Mouse (Mus musculus): ENCODE data around the gene Pacrg.

The Pacrg gene

DNA sequence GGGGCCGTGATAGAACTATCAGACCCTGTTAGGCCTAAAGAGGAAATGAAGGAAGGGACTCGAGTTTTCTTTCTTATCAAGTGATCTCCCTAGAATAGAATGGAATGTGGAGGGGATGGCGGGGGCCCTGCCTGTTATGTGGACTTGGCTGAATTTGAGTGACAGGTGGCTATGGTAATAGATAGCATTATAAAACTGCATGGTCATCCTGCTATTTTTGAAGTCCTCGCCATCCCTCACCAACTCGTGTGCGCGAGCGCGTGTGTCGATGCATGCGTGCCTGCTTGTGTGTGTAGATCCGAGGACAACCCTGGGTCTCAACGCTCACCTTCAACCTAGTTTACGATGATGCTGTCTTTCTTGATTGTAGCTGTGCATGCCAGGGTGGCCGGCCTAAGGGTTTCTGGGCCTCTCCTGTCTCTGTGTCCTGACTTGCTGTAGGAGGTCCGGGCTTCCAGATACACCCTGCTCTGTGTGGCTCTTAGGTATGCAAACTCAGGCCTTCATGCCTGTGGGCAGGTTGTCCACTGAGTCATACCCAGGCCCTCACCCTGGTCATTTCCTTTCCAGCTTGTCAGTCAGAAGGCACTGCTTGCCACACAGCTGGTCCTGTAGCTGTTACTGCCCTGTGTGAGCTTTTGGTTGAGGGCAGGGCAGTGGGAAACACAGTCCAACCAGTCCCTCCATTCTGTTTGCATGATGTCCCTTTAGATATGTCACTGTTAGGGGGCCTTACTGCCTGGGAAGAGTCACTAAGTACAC lies 287.6 kb downstream of the Pacrg start:
- in situ Hi-C loops (cut with MboI, MseI), result no loop called here

DNA sequence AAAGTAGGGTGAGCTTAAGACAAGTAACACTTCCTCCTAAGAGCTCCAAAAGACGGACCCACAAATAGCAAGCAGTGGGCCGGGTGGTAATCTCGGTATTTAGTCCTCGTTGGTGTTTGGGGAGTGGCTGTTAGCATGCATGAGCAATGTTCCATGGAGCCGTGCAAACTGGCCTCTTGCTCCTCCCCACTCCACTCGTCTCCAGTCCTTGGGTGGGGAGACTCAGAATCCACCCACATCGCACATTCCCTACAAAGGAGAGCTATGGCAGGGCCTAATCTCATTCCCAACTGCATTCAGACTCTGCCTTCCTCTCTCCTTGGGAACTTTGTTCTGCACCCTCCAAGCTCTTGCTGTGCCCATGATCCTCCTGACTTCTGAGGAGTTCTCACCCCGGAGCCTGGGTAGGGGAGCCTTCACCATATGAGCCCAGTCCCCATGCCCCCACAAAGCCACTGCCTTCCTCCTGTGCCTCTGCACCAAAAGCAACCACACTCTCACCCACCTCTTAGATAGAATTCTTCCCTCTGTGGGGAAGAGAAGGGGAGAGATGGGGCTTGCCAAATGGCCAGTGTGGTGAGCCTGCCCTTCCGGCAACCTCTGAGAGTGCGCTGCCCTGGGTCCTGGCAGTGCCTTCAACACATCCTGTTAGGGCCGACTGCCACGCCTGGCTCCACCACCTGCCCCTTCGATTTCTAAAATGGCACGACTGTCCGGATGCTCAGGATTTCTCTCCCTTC lies 289.2 kb downstream of the Pacrg start:
- in situ Hi-C loops (cut with MboI, MseI), result no loop called here

DNA sequence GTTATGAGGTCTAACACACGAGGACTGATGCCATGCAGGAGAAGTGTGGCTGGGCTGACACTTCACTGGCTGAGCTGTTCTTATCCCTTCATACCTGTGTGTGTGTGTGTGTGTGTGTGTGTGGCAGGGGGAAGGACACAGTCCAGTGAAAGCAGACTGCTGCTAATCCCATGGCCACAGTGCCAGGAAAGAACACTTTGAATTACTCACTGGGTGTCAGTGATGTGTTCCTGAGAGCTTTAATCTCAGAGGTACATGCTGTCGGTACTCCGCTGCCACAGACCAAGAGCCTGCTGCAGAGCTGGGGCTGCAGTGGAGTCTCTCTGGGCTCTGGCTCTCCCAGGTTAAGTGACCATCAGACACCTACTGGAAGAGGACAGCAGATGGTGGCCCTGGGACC lies 290.3 kb downstream of the Pacrg start:
- in situ Hi-C loops (cut with MboI, MseI), result no loop called here

DNA sequence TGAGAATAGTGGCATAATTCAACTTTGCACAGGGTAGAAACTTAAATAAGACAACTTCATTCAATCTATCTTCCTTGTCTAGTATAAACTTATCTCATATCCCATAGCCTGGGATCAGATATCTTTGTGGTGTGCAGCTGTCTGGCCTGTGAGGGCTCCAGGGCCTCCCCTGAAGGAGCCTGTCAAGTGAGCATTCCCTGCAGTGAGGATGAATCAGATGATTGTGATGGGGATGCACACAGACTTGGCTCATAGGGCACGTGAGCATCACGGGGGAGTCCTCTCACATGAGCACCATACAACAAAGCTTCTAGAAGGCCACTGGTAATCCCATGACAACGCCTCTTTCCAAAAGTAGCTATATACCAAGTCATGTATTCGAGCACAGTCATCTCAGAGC lies 291.1 kb downstream of the Pacrg start:
- in situ Hi-C loops (cut with MboI, MseI), result no loop called here

DNA sequence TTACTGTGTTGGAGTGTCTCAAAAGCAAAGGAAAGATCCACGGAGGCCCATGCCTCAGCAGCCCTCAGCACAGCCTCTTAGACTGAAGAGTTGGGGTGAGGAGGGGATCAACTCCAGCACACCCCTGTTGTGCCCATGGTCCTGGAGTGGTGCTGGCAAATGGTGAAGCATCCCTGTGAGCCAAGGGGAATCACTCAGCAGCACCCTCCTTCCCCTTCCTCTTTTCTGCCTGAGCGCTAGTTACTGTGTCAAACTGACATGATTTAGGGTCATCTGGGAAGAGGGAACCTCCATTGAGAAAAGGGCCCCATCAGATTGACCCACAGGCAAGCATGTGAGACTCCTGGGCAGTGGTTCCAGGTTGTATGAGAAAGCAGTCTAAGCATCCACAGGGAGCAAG lies 299.3 kb downstream of the Pacrg start:
- in situ Hi-C loops (cut with MboI, MseI), result no loop called here

DNA sequence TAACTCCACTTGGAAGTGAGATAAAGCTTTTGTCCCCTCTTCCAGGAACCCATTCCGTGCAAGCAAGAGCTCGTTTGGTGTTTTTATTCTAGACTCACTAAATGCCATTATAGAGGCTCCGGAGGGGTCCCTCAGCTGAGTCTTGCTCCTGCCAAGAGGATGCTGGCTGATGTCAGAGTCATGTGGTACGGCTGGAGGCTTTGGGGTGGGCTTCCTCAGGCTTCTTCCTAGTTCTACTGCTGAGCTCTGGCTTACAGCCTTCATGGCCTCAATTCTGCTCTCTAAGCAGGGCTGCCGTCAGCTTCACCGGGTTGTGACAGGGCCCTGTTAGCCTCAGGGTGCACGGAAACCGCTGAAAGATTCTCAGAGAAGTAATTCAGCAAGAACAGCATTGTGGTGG lies 305.9 kb downstream of the Pacrg start:
- in situ Hi-C loops (cut with MboI, MseI), result no loop called here

DNA sequence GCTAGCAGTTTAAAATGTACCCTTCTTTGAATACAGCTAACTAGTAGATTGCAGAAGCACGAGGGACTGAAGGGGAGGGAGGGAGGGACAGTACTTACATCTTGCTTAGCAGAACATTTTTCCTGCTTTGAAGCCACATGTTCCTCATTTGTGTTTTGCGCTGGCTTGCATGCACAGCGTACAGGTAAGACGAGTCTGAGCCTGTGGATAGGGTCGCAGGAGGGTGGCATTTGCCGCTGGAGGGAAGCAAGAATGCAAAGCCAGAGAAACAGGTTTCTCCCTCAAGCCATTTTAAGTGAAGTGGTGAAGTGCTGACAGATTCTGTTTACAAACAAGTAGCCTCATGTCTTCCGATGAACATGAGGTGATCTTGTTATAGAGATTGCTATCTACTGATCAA lies 306.6 kb downstream of the Pacrg start:
- in situ Hi-C loops (cut with MboI, MseI), result no loop called here

DNA sequence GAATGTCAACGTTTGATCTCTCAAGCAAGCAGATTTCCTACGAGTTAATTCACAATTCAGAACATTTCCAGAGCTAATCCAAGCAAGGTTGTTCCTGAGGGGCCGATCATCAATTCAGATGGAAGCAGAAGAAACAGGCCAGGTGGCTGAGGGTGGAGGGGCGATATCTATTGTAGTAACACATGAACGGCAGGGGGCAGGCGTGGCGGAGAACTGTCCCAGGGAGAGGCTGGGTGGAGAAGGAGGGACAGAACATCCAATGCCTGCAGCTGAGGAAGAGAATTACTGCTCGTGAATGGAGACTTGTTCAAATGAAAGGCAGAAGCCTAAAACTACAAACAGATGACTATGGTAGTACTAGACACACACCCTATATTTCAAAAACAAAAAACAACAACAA lies 309.1 kb downstream of the Pacrg start:
- in situ Hi-C loops (cut with MboI, MseI), result no loop called here

DNA sequence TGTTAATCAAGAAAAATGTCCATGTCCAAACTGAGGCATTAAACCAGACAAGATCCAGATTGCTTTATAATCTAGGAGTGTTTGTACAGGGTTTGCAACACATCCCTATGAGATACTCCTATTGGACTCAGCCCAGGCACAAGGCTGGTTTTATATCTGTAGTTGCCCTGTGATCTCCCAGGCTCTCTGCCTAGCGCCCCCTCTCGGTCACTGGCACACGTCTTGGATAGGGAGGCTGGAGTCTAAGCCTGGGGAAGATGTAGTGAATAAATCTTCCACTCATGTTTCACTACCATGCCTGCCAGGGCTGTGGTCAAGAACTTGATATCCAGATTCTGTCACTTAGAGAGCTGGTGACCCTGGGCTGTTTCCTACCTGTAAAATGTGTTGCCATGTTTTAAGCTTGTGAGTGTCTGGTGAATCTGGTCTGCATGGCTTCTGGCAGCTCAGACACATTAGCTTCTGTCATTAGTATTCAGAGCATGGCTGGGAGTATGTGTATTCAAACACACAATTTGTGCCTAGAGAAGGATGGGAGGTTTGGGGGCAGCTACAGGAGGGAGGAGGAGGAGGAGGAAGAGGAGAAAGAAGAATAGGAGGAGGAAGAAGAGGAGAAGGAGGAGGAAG lies 310.7 kb downstream of the Pacrg start:
- in situ Hi-C loops (cut with MboI, MseI), result no loop called here

DNA sequence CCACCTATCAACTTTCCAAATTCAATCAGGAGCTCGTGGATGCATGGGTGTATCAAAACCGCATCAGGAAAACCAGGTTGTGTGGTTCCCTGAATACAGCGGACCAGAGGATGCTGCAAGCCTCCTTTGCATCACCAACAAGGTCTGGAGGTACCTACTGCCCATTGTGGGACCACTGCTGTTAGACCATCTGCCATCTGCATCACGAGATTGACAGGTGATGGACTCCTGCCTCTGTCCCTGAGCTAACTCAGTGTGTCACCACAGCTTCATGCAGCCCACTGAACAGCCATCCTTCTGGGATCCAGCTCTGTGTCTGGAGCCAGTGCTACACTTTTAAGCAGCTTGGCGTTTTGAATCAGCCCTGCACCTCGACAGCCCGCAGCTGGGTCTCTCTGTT lies 318.8 kb downstream of the Pacrg start:
- in situ Hi-C loops (cut with MboI, MseI), result no loop called here

DNA sequence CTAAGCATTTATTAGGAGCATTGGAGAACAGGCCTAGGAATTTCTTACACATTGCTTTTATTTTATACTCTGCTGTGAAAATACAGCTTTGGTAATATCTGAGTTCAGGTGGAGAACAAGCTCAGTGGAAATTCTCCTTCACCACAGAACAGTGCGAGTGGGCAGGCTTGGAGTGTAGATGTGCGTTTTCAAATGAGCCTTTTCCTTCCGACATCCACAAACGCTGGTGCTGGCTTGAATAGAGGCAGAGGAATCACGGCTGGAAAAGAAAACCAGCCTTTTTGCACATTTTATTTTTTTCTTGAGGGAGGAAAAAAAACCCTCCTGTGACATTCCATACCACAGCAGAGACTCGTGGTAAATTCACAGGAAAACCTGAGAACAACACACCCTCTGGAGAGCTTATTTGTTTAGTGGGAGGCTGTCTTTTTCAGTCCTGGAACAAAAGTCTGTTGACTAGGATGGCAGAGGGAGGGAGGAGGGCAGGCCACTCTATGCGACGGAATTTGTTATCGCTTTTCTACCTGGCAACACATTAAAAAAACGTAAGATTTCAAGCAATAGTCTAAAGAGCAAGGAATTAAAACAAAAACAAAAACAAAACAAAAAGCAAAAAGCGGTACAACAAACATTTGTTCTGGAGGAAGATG lies 320.5 kb downstream of the Pacrg start:
- in situ Hi-C loops (cut with MboI, MseI), result no loop called here

DNA sequence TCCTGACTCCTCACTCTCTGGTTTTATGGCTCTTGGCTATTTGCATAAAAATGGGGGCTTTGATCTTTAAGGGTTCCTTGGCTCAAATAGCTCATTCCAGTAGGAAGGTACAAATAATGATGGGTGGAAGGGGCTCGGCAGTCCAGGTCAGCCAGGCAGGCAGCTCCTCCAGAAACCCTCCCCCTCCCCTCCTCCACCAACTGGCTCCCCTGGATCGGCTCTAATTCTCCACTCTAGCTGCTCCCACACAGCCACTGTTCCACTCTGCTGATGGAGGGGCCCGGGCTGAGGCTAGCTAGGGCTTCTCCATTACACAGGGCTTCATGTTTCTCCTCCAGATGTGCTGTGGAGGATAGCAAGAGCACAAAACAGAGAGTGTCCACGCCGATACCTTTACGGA lies 325.3 kb downstream of the Pacrg start:
- in situ Hi-C loops (cut with MboI, MseI), result no loop called here

DNA sequence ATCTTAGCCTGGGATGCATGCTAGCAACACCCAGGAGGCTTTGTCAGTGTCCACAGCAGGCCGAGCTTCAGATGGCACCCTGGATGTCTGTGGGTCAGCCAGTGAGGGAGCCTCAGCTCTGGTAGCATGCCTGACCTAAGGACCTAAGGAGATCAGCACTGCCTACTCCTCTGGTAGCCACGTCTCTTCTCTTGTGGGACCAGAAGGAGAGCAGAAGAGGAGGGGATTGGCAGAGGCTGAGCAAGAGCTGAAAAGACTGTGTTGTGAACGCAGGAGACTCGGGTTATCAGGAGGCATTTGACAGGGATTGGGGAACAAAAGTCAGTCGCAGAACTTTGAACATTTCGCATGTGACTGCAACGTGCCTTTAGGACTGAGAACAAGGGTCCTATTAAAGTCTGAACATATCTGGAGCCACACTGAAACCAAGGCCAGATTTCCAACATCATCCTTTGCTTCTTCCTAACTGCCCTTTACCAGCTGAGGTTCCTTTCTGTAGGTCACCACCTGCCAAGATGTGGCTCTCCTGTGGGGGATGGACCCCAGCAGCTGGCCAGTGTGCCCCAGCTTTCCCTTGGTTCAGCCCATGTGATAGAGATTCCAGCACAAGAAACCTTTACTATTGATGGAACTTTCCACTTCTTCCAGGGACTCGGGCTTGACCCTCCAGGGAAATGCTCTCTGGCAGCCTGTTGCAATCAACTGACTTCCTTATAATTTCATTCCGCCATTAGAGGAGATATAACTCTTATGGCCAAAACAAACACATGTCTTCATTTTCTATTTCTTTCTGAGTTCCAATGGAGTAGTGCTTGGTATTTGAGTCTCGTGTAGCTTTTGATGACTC lies 329.0 kb downstream of the Pacrg start:
- in situ Hi-C loops (cut with MboI, MseI), result no loop called here

DNA sequence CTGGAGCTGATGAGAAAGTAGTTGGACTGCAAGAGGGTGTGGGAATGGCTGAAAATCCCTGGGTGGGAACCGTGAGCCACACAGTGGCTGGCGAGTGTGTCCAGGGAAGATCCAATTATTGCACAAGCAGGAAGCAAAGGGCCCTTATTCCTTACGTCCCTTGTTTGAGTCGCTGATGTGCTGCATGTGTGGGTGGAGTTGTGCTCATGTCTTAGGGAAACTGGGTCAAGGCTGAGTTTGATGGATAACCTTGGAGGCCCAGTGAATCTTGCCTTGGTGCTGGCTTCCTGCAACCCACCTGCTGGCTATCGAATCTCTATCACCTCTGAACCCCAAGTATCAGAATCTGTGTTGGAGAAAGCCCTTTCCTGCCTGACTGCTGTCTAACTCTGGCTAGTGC lies 329.6 kb downstream of the Pacrg start:
- in situ Hi-C loops (cut with MboI, MseI), result no loop called here

DNA sequence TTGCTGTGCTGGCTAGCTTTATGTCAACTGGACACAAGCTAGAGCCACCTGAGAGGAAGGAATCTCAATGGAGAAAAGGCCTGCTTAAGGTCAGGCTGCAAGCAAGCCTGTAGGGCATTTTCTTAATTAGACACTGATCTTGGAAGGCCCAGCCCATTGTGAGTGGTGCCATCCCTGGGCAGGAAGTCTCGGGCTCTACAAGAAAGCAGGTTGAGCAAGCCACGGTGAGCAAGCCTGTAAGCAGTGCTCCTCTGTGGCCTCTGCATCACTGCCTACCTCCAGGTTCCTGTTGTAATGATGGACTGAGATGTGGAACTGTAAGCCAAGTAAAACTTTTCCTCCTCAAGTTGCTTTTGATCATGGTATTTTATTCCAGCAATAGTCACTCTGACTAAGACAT lies 332.0 kb downstream of the Pacrg start:
- in situ Hi-C loops (cut with MboI, MseI), result loop anchor here (10.0 kb wide), 1 partner anchor 753 kb away; no protein-coding TSS in a partner anchor

DNA sequence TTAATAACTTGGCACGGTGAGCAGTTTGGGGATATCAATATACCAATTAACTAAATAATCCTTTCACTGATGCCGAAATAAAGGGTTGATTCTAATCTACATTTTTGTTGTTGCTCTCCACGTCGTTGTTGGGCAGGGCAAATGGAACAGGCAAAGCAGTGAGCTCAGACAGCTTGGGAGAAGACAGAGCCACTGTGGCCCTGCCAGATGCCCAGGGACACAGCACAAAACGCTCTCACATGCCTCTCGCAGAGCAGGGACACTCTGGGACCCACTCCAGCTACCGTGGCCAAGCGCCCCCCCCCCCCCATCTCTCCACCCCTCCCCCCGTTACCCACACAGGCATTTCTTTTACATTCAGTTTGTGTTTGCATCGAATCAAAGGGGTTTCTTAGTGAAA lies 332.6 kb downstream of the Pacrg start:
- in situ Hi-C loops (cut with MboI, MseI), result loop anchor here (10.0 kb wide), 1 partner anchor 753 kb away; no protein-coding TSS in a partner anchor

DNA sequence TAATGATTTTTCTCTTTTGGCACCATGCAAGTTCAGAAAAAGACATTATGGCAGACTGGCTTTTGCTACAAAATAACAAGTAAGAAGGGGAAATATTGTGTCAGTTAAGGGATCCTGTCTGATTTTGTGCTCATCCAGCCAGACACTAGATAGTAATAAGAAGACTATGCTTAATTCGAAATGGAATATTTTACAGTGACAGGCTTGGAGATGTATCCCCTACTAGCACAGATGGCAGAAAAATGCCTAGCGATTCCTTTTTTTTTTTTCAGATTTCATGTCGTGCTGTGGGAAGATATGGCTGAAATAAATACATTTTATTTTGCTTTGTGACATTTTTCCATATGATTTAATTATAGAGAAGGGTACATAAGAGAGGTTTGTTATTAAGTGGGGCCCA lies 333.2 kb downstream of the Pacrg start:
- in situ Hi-C loops (cut with MboI, MseI), result loop anchor here (10.0 kb wide), 1 partner anchor 752 kb away; no protein-coding TSS in a partner anchor

DNA sequence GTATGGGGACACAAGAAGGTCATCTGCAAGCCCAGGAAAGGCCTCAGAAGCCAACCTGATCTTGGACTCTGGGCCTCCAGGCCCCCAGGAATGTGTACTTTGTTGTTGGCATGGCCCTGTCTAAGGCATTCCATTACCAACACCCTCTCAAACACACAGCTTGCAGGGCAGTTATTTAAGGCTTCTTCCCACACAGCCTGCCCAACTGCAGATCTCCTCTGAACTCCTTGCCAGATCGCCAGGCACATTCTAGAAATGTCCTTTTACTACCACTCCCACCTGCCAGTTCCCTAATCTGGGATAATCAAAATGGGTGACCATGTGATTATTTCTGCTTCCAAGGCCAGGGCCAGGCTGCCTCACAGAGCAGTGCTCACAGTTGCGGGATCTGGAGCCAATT lies 338.7 kb downstream of the Pacrg start:
- in situ Hi-C loops (cut with MboI, MseI), result loop anchor here (10.0 kb wide), 1 partner anchor 747 kb away; no protein-coding TSS in a partner anchor

DNA sequence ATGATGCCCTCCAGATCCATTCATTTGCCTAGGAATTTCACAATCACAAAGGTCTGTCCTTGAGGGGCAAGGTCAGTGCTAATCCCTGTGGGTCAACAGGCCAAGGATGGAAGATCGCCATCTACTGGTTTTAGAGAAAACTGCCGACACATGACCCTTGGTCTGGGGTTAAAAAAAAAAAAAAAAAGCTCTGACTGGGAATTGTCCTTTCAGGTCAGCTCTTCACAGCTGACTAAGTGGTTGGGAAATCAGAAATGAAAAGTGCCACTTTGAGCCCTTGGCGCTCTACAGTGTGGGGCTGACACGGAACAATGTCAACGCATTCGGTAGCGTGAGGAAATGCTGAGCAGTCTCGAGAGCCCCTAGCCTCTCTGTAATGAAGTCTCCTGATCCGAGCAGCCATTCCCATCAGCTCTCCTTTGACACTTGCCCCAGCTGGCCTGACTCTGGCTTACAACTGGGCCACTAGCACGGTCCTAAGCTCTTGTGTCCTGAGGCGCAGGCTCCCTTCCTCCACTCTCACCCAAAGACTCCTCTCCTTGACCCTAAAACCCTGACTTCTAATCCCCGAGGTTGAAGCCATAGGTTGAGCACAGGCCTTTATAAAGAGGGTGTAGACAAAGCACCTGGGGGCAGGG lies 339.2 kb downstream of the Pacrg start:
- in situ Hi-C loops (cut with MboI, MseI), result loop anchor here (10.0 kb wide), 1 partner anchor 746 kb away; no protein-coding TSS in a partner anchor

DNA sequence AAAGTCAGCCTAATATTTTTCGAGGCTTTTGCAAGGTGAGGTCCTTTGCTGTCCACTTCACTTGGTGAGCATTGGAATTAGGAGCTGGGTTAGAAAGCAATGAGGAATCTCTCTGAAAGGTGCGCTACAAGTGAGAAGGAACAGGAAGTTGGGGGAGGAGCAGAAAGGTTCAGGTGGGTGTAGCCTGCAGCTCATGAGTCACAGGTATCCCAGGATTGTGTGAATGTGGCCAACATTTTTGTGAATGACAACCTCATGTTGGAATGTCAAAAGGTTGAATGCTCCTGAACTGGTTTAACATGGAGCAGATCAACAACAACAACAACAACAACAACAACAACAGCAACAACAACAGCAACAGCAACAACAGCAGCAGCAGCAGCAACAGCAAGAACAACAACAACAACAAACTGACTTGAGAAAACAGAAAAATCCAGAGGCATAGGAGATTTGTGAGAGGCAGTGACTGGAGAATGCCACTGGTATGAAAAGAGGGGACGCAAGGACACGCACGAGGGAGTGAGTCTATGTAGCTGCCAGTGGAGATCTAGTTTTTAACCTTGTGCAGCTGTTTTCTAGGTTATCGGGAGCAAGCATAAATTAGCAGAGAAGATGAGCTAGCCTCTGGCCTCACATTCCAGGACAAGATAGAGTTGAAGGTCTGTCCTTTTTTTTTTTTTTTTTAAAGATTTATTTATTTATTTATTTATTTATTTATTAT lies 341.0 kb downstream of the Pacrg start:
- in situ Hi-C loops (cut with MboI, MseI), result no loop called here
